Mouse (Mus musculus): ENCODE results near the gene Lamc1. TPM values are rescaled to one million over a fixed set of nuclear protein-coding genes. Genes with fewer than 3 reads are reported as not detected.
"Not testable (repeated sequence)": the region's sequence is repeated elsewhere in the genome, so short reads cannot be mapped to it uniquely, and the experiment has no call there.

The Lamc1 gene
- polyA plus RNA-seq, 1 experiment from 2014 or later: 112 TPM

GRCm38 (mm10) chr1:153315121-153315520 lies 17.5 kb downstream of the Lamc1 start:
- Histone ChIP-seq H3K9me3 (ENCODE audit: control insufficient read depth, low read length) (no peaks in the 10 kb centered on the region), H3K27me3 (replicated peaks; ENCODE audit: control insufficient read depth, insufficient read depth, low read length) (no peaks in the 10 kb centered on the region), H3K4me2 (ENCODE audit: low read length) (no peak overlapping the region), H3K36me3 (ENCODE audit: control insufficient read depth, insufficient read depth, low read length) (no peaks in the 10 kb centered on the region), H3K27ac (ENCODE audit: low read depth) (no peak overlapping the region), H3K4me3 (ENCODE audit: low read depth, low read length) (no peak overlapping the region), H3K9ac (ENCODE audit: low read length) (no peak overlapping the region), H3K4me1 (replicated peaks; ENCODE audit: control insufficient read depth, insufficient read depth, low read length) (peaks cover 41% of the 10 kb centered on the region)
- ATAC-seq (replicated peaks; ENCODE audit: low FRiP score, low TSS enrichment, low read depth) (no peak), DNase-seq (ENCODE audit: low spot score) (no peak)
- WGBS: 88% methylated on average over 6 of the region's 6 CpGs

DNA sequence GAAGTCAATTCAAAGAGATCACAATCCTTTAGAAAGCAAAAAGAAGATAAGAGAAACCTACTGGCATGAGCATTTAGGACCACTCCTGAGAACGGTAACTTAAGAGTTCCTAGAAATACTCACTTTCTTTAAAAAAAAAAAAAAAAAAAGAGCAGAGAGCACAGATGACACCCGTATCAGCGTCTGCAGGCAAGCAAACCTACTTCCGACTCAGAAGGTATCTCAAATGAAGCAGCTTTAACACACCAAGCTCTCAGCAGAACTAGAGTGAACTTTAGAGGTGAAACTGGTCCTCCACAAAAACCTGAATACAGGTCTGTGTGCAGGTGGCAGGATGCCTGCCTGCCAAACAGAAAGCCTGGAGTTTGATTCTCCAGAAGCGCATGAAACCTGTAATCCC lies 19.6 kb downstream of the Lamc1 start:
- H3K4me1 ChIP-seq (replicated peaks; ENCODE audit: control insufficient read depth, insufficient read depth, low read length): peaks cover 38% of the 10 kb centered on the region
- H3K27me3 ChIP-seq (replicated peaks; ENCODE audit: control insufficient read depth, insufficient read depth, low read length): no peaks in the 10 kb centered on the region
- H3K36me3 ChIP-seq (ENCODE audit: control insufficient read depth, insufficient read depth, low read length): no peaks in the 10 kb centered on the region
- H3K27ac ChIP-seq (ENCODE audit: low read depth): no peak overlapping the region
- H3K9ac ChIP-seq (ENCODE audit: low read length): no peak overlapping the region
- H3K4me3 ChIP-seq (ENCODE audit: low read depth, low read length): no peak overlapping the region
- no peak overlapping the region for H3K4me2 ChIP-seq (ENCODE audit: low read length)
- no peak for ATAC-seq (replicated peaks; ENCODE audit: low FRiP score, low TSS enrichment, low read depth)
- 91% methylated on average over 5 of the region's 5 CpGs for WGBS
- no peak for DNase-seq (ENCODE audit: low spot score)
- no peaks in the 10 kb centered on the region for H3K9me3 ChIP-seq (ENCODE audit: control insufficient read depth, low read length)

GRCm38 (mm10) chr1:153310190-153310589 lies 22.4 kb downstream of the Lamc1 start:
- 71% methylated on average over 5 of the region's 5 CpGs for WGBS
- no peak overlapping the region for H3K27ac ChIP-seq (ENCODE audit: low read depth)
- no peak for DNase-seq (ENCODE audit: low spot score)
- ATAC-seq (replicated peaks; ENCODE audit: low FRiP score, low TSS enrichment, low read depth): no peak
- H3K27me3 ChIP-seq (replicated peaks; ENCODE audit: control insufficient read depth, insufficient read depth, low read length): no peaks in the 10 kb centered on the region
- no peaks in the 10 kb centered on the region for H3K36me3 ChIP-seq (ENCODE audit: control insufficient read depth, insufficient read depth, low read length)
- no peak overlapping the region for H3K4me2 ChIP-seq (ENCODE audit: low read length)
- H3K9me3 ChIP-seq (ENCODE audit: control insufficient read depth, low read length): no peaks in the 10 kb centered on the region
- H3K9ac ChIP-seq (ENCODE audit: low read length): no peak overlapping the region
- H3K4me3 ChIP-seq (ENCODE audit: low read depth, low read length): no peak overlapping the region
- peaks cover 27% of the 10 kb centered on the region for H3K4me1 ChIP-seq (replicated peaks; ENCODE audit: control insufficient read depth, insufficient read depth, low read length)

DNA sequence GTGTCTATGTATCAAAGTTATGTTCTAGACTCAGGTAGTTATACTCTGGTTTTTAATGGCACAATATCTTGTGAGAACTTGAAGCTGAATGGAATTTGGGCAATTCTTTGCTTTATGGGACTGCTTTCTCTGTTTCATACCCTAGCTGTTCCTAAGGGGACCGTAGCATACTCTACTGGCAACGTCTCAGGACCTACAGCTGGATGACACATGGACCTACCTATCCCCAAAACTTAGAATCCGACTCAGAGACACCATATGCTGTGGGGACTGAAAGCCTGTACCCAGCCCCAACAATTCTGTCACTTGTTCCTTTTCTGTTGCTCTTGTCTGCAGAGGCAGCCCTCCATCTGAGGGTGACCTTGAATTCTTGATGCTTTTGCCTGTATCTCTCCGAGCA lies 23.3 kb downstream of the Lamc1 start:
- DNase-seq (ENCODE audit: low spot score) (no peak), ATAC-seq (replicated peaks; ENCODE audit: low FRiP score, low TSS enrichment, low read depth) (no peak)
- Histone ChIP-seq H3K4me2 (ENCODE audit: low read length) (no peak overlapping the region), H3K4me3 (ENCODE audit: low read depth, low read length) (no peak overlapping the region), H3K27ac (ENCODE audit: low read depth) (no peak overlapping the region), H3K9me3 (ENCODE audit: control insufficient read depth, low read length) (no peaks in the 10 kb centered on the region), H3K4me1 (replicated peaks; ENCODE audit: control insufficient read depth, insufficient read depth, low read length) (peaks cover 27% of the 10 kb centered on the region), H3K27me3 (replicated peaks; ENCODE audit: control insufficient read depth, insufficient read depth, low read length) (no peaks in the 10 kb centered on the region), H3K9ac (ENCODE audit: low read length) (no peak overlapping the region), H3K36me3 (ENCODE audit: control insufficient read depth, insufficient read depth, low read length) (no peaks in the 10 kb centered on the region)
- WGBS: 78% methylated on average over 4 of the region's 4 CpGs

- no peak overlapping the region for H3K4me3 ChIP-seq (ENCODE audit: low read depth, low read length)
- ATAC-seq (replicated peaks; ENCODE audit: low FRiP score, low TSS enrichment, low read depth) (no peak), DNase-seq (ENCODE audit: low spot score) (no peak)
- H3K27ac ChIP-seq (ENCODE audit: low read depth): peak overlapping the region; percentile 76; the same call in 1 of the 2 replicates
- no peak overlapping the region for H3K4me2 ChIP-seq (ENCODE audit: low read length)
- H3K36me3 ChIP-seq (ENCODE audit: control insufficient read depth, insufficient read depth, low read length): no peaks in the 10 kb centered on the region
- no peaks in the 10 kb centered on the region for H3K27me3 ChIP-seq (replicated peaks; ENCODE audit: control insufficient read depth, insufficient read depth, low read length)
- 62% methylated on average over 10 of the region's 10 CpGs for WGBS
- H3K4me1 ChIP-seq (replicated peaks; ENCODE audit: control insufficient read depth, insufficient read depth, low read length): peaks cover 27% of the 10 kb centered on the region
- no peak overlapping the region for H3K9ac ChIP-seq (ENCODE audit: low read length)
- no peaks in the 10 kb centered on the region for H3K9me3 ChIP-seq (ENCODE audit: control insufficient read depth, low read length)
Measured at GRCm38 (mm10) chr1:153308915-153309296, 23.7 kb downstream of the Lamc1 start.

DNA sequence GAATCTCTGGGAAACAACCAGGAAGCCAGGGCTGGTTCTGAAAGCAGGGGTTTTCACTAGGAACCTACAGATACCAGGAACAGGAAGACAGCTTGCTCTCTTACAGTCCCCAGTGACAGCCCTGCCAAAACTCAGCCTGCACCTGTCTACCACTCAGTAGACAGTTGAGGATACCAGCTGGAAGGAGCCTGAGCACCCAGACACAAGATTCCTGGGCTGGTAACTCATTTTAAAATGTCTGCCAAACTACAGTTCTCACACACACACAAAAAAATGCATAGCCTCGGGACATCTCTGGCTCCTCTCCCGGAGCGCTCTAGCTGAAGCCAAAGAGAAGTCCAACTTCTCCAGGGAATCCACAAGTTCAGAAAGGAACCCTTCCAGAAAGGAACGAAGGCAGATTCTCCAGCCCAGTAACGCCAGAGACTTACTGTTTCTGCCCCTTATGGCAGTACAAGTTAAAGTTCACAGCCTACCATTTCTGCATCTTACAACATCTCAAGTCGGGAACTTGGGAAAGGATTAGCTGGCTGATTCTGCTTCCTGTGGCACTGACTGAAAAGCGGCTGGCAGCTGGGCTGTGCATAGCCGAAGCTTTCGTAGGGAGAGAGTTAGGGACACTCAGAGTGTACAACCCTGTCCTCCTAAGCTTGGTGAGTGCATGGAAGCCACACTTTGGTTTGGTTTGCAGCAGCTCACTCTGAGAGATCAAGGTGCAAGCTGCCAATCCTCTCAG lies 24.2 kb downstream of the Lamc1 start:
- Histone ChIP-seq H3K4me3 (ENCODE audit: low read depth, low read length) (no peak overlapping the region), H3K27me3 (replicated peaks; ENCODE audit: control insufficient read depth, insufficient read depth, low read length) (no peaks in the 10 kb centered on the region), H3K4me2 (ENCODE audit: low read length) (0 out of 2 replicates have a peak overlapping the region, but pooled peaks have one; percentile 15), H3K27ac (ENCODE audit: low read depth) (peak overlapping the region; percentile 76), H3K4me1 (replicated peaks; ENCODE audit: control insufficient read depth, insufficient read depth, low read length) (peaks cover 27% of the 10 kb centered on the region), H3K9me3 (ENCODE audit: control insufficient read depth, low read length) (no peaks in the 10 kb centered on the region), H3K36me3 (ENCODE audit: control insufficient read depth, insufficient read depth, low read length) (no peaks in the 10 kb centered on the region), H3K9ac (ENCODE audit: low read length) (no peak overlapping the region)
- WGBS: 45% methylated on average over 9 of the region's 9 CpGs
- ATAC-seq (replicated peaks; ENCODE audit: low FRiP score, low TSS enrichment, low read depth) (0 out of 2 replicates have a peak, but pooled peaks have one; percentile 33), DNase-seq (ENCODE audit: low spot score) (peak; percentile 58)

- H3K27ac ChIP-seq (ENCODE audit: low read depth): peak overlapping the region; percentile 76
- peaks cover 27% of the 10 kb centered on the region for H3K4me1 ChIP-seq (replicated peaks; ENCODE audit: control insufficient read depth, insufficient read depth, low read length)
- ATAC-seq (replicated peaks; ENCODE audit: low FRiP score, low TSS enrichment, low read depth) (no peak), DNase-seq (ENCODE audit: low spot score) (no peak)
- no peaks in the 10 kb centered on the region for H3K36me3 ChIP-seq (ENCODE audit: control insufficient read depth, insufficient read depth, low read length)
- no peak overlapping the region for H3K4me3 ChIP-seq (ENCODE audit: low read depth, low read length)
- WGBS: 45% methylated on average over 12 of the region's 12 CpGs
- 0 out of 2 replicates have a peak overlapping the region, but pooled peaks have one; percentile 15 for H3K4me2 ChIP-seq (ENCODE audit: low read length)
- no peak overlapping the region for H3K9ac ChIP-seq (ENCODE audit: low read length)
- H3K9me3 ChIP-seq (ENCODE audit: control insufficient read depth, low read length): no peaks in the 10 kb centered on the region
- no peaks in the 10 kb centered on the region for H3K27me3 ChIP-seq (replicated peaks; ENCODE audit: control insufficient read depth, insufficient read depth, low read length)
Measured at GRCm38 (mm10) chr1:153307509-153308178, 24.9 kb downstream of the Lamc1 start.

DNA sequence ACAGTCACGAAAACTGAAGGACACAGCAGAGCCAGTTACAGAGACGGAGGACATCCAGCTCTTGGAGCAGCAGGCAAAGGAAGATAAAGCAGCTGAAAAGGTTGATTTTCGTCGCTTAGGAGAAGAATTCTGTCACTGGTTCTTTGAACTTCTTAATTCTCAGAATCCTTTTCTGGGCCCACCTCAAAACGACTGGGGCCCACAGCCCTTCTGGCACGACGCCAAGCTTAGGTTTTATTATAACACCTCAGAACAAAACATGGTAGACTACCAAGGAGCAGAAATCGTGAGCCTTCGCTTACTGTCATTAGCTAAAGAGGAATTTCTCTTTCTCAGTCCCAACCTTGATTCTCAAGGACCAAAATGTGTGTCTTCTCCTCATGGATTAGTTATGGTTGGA lies 26.9 kb downstream of the Lamc1 start:
- ATAC-seq (replicated peaks; ENCODE audit: low FRiP score, low TSS enrichment, low read depth); H3K4me3 ChIP-seq (ENCODE audit: low read depth, low read length); H3K9me3 ChIP-seq (ENCODE audit: control insufficient read depth, low read length); H3K4me2 ChIP-seq (ENCODE audit: low read length); DNase-seq (ENCODE audit: low spot score); H3K27me3 ChIP-seq (replicated peaks; ENCODE audit: control insufficient read depth, insufficient read depth, low read length); H3K27ac ChIP-seq (ENCODE audit: low read depth); H3K9ac ChIP-seq (ENCODE audit: low read length); H3K36me3 ChIP-seq (ENCODE audit: control insufficient read depth, insufficient read depth, low read length): not testable (repeated sequence)
- H3K4me1 ChIP-seq (replicated peaks; ENCODE audit: control insufficient read depth, insufficient read depth, low read length): peaks cover 27% of the 10 kb centered on the region
- WGBS: 79% methylated on average over 9 of the region's 9 CpGs

Data from intestine, embryonic 14.5 days (tissue).